Mouse (Mus musculus) hindbrain, postnatal 0 days (tissue): ENCODE measurements around the gene Sf3b5. TPM values are rescaled to one million over a fixed set of nuclear protein-coding genes. Genes with fewer than 3 reads are reported as not detected.

Experiments
- ATAC-seq: fragments of 200-750 bp; cut with Nextera tagmentation; 2 replicates; pipeline ENCODE4 v1.8.0; 2017; ENCODE audit warnings: mild to moderate bottlenecking, moderate TSS enrichment, moderate library complexity
- DNase-seq: peaks from one replicate; pipeline ENCODE4 v3.0.0-alpha.2; 2015; ENCODE audit warnings: low spot score
- H3K27ac ChIP-seq: fragments of 300-500 bp; sonication (generic); 2 replicates; pipeline ENCODE4 v1.5.1; 2014; ENCODE audit warnings: mild to moderate bottlenecking
- H3K27me3 ChIP-seq: fragments of 300-500 bp; sonication (generic); 2 replicates; pipeline ENCODE4 v1.6.1; 2014; ENCODE audit warnings: low read length, mixed read lengths; ENCODE audit not compliant: insufficient read depth
- H3K36me3 ChIP-seq: fragments of 300-500 bp; sonication (generic); 2 replicates; pipeline ENCODE4 v1.6.1; 2014; ENCODE audit warnings: low read length, mixed read lengths; ENCODE audit not compliant: insufficient read depth
- H3K4me1 ChIP-seq: fragments of 300-500 bp; sonication (generic); 2 replicates; pipeline ENCODE4 v1.6.1; 2014; ENCODE audit warnings: antibody characterized with exemption, low read length, mixed read lengths; ENCODE audit not compliant: insufficient read depth
- H3K4me2 ChIP-seq: fragments of 300-500 bp; sonication (generic); 2 replicates; pipeline ENCODE4 v1.6.1; 2014; ENCODE audit warnings: low read depth, mild to moderate bottlenecking, low read length, moderate library complexity, mixed read lengths
- H3K4me3 ChIP-seq: fragments of 300-500 bp; sonication (generic); 2 replicates; pipeline ENCODE4 v1.5.1; 2014; ENCODE audit warnings: low read length
- H3K9ac ChIP-seq: fragments of 300-500 bp; sonication (generic); replicated peaks from 2 replicates; pipeline ENCODE4 v1.6.1; 2014; ENCODE audit warnings: mild to moderate bottlenecking, low read length, moderate library complexity, mixed read lengths
- H3K9me3 ChIP-seq: fragments of 300-500 bp; sonication (generic); 2 replicates; pipeline ENCODE4 v1.6.1; 2016; ENCODE audit warnings: low read length, mixed read lengths
- CTCF ChIP-seq: IDR thresholded peaks from 2 replicates; pipeline ENCODE4 v1.5.1; 2016; ENCODE audit warnings: antibody characterized with exemption, control low read depth, low read depth
- WGBS: fragments of 180-500 bp; shearing (Covaris S2); extraction: QIAGEN DNeasy Blood & Tissue Kit; methylation state at CpG from one replicate; pipeline ENCODE4 v1.1.7; 2014; 5-methylcytosine and 5-hydroxymethylcytosine counted together
- polyA plus RNA-seq: library from polyadenylated mRNA; unstranded; fragments of >200 nt; fragmentation: Nextera tagmentation; extraction: Ambion mirVana; gene quantifications from 2 replicates; pipeline ENCODE4 v1.2.1, GENCODE M21; 2015
- total RNA-seq: library from RNA; depleted of rRNA; stranded (reverse); fragments of >200 nt; gene quantifications from 2 replicates; pipeline ENCODE4 v1.2.3, GENCODE M21; 2014

The Sf3b5 gene
- total and polyA plus RNA-seq, 2 experiments from 2014 or later: 27.6 to 27.7 TPM

DNA sequence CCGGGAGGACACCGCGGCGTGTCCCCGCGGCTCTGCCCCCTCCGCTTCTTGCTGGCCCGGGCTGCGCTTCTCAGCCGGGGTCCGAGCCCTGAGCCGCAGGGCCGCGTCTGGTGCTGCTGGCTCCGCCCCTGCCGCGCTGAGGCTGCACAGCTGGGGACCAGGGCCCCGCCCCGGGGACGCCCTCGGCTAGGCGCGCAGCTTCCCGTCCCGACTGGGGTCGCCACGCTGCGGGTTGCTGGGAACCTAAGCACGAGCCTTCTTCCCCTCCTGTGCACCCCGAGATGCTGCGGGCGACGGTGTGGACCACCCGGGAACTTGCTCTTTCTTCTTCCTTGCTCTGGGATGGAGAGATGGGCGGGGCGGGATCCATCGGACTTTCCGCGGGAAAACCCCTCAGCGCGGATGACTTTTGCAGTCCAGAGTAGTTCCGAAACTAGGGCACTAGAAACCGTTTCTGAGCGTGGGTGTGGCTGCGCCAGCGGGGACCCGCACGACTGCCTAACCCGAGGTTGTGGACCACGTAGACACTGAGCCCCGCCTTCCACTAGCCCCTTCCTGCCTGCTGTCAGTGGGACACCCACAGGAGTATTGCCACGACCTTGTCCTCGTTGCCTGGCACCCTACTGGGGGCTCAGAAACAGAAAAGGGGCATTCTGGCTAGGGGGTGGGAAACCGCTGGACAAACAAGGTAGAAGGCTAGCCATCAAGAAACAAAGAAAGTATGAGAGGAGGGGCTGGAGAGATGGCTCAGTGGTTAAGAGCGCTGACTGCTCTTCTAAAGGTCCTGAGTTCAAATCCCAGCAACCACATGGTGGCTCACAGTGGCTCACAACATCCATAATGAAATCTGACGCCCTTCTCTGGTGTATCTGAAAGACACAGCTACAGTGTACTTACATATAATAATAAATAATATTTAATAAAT, 40.7 kb upstream of the Sf3b5 start, which contains the start of gene Stx11:
Stx11 (minus strand) TSS at position 148 of the 925 bp plus-strand sequence.
- peak within 1 kb of the TSS; percentile 85 for H3K4me3 ChIP-seq
- no peak for TF ChIP-seq CTCF
- peak within 1 kb of the TSS; percentile 56 for H3K9ac ChIP-seq
- no peaks in the 10 kb centered on the region for H3K36me3 ChIP-seq
- DNase-seq: peak; percentile 39
- WGBS: 3% methylated on average over 54 of the region's 56 CpGs
- H3K4me1 ChIP-seq: 0 out of 2 replicates have a peak, but pooled peaks cover 3% of the 10 kb centered on the region
- no peaks in the 10 kb centered on the region for H3K27me3 ChIP-seq
- no peaks in the 10 kb centered on the region for H3K9me3 ChIP-seq
- peak; percentile 84 for ATAC-seq
- peak within 1 kb of the TSS; percentile 98 for H3K4me2 ChIP-seq
- H3K27ac ChIP-seq: no peak within 1 kb of the TSS

DNA sequence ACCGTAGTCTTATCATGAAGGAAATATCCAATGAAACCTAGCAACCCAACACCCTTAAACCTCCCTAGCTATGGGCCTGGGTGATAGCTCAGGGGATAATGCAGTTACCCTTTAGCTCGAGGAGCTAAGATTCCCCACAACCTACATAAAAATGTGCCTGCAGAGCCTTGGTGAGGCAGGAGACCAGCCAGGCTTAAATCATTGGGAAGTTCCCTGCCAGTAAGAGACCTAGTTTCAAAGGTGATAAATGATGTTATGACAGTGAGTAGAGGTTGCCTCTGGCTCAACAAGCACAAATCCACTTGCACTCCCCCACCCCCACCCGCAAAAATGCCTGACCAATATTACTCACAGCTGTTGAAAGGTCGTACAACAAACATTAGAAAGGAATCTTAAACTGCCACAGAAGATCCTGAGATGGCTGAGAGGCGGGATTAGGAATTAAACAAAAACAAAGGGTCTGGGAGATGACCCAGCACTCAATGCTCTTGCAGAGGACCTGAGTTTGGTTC, 39.4 kb upstream of the Sf3b5 start:
- ATAC-seq: no peak
- no peak for TF ChIP-seq CTCF
- H3K27me3 ChIP-seq: no peaks in the 10 kb centered on the region
- 86% methylated on average over 5 of the region's 5 CpGs for WGBS
- H3K4me2 ChIP-seq: no peak overlapping the region
- no peaks in the 10 kb centered on the region for H3K9me3 ChIP-seq
- 0 out of 2 replicates have a peak, but pooled peaks cover 3% of the 10 kb centered on the region for H3K4me1 ChIP-seq
- no peak overlapping the region for H3K27ac ChIP-seq
- H3K9ac ChIP-seq: no peak overlapping the region
- no peak for DNase-seq
- H3K4me3 ChIP-seq: no peak overlapping the region
- no peaks in the 10 kb centered on the region for H3K36me3 ChIP-seq

DNA sequence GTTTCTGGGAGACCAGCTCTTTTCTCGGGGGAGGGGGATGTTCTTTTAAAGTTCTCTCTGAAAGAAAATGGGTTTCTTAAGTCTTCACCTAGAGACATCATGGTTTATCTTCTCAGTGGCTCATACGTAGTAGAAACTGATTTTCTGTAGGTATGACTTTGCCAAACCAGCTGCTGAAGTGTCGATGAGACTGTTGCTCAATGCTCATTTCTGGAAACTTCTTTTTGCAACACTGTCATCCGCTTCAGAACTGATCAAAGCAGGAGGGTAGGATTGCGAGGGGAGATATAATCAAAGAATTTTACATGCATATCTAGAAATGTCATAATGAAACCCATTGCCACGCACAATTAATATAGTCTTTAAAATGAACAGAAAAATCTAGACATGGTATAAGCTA, 30.6 kb upstream of the Sf3b5 start:
- Histone ChIP-seq H3K9me3 (0 out of 2 replicates have a peak, but pooled peaks cover 3% of the 10 kb centered on the region), H3K9ac (no peak overlapping the region), H3K4me1 (no peaks in the 10 kb centered on the region), H3K36me3 (no peaks in the 10 kb centered on the region), H3K27ac (no peak overlapping the region), H3K4me3 (no peak overlapping the region), H3K4me2 (no peak overlapping the region), H3K27me3 (no peaks in the 10 kb centered on the region)
- DNase-seq (no peak), ATAC-seq (no peak)
- WGBS: 93% methylated on average over 6 of the region's 6 CpGs
- TF ChIP-seq CTCF: no peak

DNA sequence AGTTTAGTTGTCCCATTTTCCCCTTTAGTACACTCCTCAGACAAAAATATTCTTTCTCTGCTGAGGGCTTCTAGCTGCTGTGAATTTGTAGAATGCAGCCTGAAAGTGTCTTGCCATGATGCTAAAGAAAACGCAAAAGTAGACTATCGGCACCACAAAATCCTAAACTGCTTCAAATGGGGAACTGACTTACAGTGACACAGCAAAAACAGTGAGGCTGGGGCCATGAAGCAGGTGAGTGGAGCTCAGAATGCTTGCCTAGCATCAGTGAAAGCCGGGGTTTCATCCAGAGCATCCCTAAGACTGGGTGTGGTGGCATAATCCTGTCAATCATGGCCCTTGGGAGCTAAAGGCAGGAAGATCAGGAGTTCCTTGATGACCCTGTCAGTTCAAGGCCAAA, 29.7 kb upstream of the Sf3b5 start:
- DNase-seq: no peak
- no peaks in the 10 kb centered on the region for H3K36me3 ChIP-seq
- no peak overlapping the region for H3K4me2 ChIP-seq
- no peaks in the 10 kb centered on the region for H3K4me1 ChIP-seq
- no peak overlapping the region for H3K27ac ChIP-seq
- 91% methylated on average over 3 of the region's 3 CpGs for WGBS
- no peak overlapping the region for H3K4me3 ChIP-seq
- TF ChIP-seq CTCF: no peak
- H3K9ac ChIP-seq: no peak overlapping the region
- ATAC-seq: no peak
- H3K9me3 ChIP-seq: 0 out of 2 replicates have a peak, but pooled peaks cover 3% of the 10 kb centered on the region
- H3K27me3 ChIP-seq: no peaks in the 10 kb centered on the region

DNA sequence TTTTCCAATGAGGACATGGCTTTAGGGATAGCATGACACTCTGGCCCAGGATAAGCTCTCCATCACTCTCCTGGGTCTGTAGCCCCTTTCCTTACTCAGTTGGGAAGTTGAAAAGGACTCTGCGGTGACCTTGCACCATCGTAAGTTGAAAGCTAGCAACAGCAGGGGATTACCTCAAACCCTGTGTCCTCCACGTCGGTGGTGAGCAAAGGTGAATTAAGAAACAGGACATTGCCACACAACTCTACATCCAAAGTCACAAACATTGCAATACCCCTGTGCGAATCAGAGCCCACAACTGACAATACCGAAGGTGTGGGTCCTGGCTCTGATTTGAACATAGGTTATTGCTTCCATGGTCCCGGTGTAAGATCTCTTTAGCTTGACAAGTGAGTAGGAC, 29.2 kb upstream of the Sf3b5 start:
- TF ChIP-seq CTCF: no peak
- ATAC-seq: no peak
- H3K27ac ChIP-seq: no peak overlapping the region

DNA sequence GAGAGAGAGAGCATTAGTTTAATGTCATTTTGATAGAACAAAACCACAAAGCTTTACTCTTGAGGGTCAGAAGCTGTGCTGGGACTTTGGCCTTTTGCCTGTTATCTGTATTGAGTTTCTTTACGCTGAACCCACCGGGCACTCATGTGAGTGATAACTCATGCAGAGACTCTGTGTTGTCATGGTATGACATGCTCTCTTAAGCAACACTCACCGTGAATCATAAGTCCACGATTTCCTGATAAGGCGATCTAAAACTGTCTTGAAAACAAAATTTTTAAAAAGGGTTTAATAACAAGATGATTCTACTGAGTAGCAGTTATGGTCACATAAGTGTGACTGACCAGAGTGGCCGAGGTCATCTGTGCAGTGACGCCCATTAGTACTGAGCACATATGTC, 28.6 kb upstream of the Sf3b5 start:
- H3K27ac ChIP-seq: no peak overlapping the region
- H3K9me3 ChIP-seq: 0 out of 2 replicates have a peak, but pooled peaks cover 3% of the 10 kb centered on the region
- WGBS: 90% methylated on average over 7 of the region's 7 CpGs
- ATAC-seq: no peak
- H3K9ac ChIP-seq: no peak overlapping the region
- no peak for TF ChIP-seq CTCF
- H3K27me3 ChIP-seq: no peaks in the 10 kb centered on the region
- H3K4me1 ChIP-seq: no peaks in the 10 kb centered on the region
- no peaks in the 10 kb centered on the region for H3K36me3 ChIP-seq
- H3K4me3 ChIP-seq: no peak overlapping the region
- H3K4me2 ChIP-seq: no peak overlapping the region
- no peak for DNase-seq

More for the DNA sequence above, 29.2 kb upstream of the Sf3b5 start:
- WGBS: 91% methylated on average over 7 of the region's 7 CpGs
- Histone ChIP-seq H3K36me3 (no peaks in the 10 kb centered on the region), H3K9ac (no peak overlapping the region), H3K4me3 (no peak overlapping the region), H3K4me2 (no peak overlapping the region), H3K4me1 (no peaks in the 10 kb centered on the region), H3K9me3 (0 out of 2 replicates have a peak, but pooled peaks cover 3% of the 10 kb centered on the region), H3K27me3 (no peaks in the 10 kb centered on the region)
- DNase-seq: no peak
